Mouse (Mus musculus) CD8-positive naive resting alpha-beta T cell, adult 57 days (primary cell): ENCODE results near the gene Lancl3. TPM values are rescaled to one million over a fixed set of nuclear protein-coding genes. Genes with fewer than 3 reads are reported as not detected.

Source experiments
- total RNA-seq: library from RNA; stranded (reverse); gene quantifications from one replicate; pipeline ENCODE4 v1.2.4, GENCODE M21; 2023

Gene Lancl3
- total RNA-seq, result not detected

GRCm38 (mm10) chrX:9199761-9200371 lies at the start of gene Lancl3:
TSS of gene Lancl3 (plus strand) at chrX:9199902.

GRCm38 (mm10) chrX:9256766-9257165 lies 57.1 kb downstream of the Lancl3 start, which contains the start of gene Gm14862:
TSS of gene Gm14862 (minus strand) at chrX:9256899.

DNA sequence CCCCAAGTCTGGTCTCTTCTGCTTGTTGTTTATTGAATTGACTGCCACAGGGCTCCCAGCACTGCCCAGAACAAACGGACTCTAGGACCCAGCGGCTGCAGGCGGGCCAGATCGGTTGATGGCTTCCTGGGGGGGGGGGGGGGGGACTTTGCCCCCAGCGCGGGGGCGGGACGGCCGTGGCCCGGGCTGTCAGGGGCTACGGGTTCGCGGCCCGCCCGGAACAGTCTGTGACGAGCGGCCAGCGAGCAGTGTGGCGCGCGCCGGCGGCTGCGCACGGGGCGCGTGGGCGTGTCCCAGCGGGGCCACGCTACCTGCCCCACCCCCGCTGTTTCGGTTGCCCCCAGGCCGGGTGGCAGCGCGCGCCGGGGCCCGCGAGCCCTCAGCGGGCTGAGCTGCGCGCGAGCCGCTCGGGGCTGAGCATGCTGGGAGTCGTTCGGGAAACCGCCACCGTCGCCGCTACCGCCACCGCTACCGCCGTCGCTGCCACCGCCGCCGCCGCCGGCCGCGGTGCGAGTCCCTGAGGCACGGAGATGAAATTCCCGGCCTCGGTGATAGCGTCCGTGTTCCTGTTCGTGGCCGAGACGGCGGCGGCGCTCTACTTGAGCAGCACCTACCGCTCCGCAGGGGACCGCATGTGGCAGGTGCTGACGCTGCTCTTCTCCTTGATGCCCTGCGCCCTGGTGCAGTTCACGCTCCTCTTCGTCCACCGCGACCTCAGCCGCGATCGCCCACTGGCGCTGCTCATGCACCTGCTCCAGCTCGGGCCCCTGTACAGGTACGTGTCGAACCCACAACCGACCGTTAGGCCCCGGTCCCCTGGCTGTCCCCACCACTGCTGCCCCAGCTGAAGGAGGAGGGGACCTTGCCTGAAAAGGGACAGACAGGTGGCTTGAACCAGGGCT lies 73.0 kb downstream of the Lancl3 start, which contains the start of gene Xk:
TSS of gene Xk (plus strand) at position 297 of the 902 bp plus-strand sequence.

DNA sequence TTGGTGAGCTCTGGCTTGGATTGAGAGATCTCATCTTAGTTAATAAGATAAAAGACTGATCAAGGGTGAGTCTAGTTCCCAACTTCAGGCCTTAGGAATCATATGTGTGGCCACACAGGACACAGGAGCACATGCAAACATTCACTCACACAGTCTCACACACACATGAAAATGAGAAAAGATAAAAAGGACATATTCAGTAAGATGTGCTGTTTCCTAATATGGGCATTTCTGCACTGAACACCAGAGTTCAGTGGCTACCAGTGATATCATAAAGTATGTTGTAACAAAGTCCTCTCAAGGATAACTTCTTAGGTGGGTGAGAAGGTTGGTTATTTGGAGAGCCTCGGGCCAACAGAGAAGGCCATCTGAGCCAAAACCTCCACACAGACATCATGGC lies 83.8 kb downstream of the Lancl3 start, which contains the start of gene H2al1m:
TSS of gene H2al1m (plus strand) at position 301 of the 400 bp plus-strand sequence.

Other genes starting within 250 kb of the Lancl3 start
- gene Fthl17b, start 236.9 kb upstream of the Lancl3 start, total RNA-seq, result not detected
- not detected for gene Fthl17c, start 223.3 kb upstream of the Lancl3 start, total RNA-seq
- gene Fthl17d, start 213.1 kb upstream of the Lancl3 start, total RNA-seq, result not detected
- gene Fthl17e, start 166.4 kb upstream of the Lancl3 start, total RNA-seq, result not detected
- gene Fthl17f, start 136.9 kb upstream of the Lancl3 start, total RNA-seq, result not detected
- gene 4930402K13Rik, start 95.3 kb upstream of the Lancl3 start, total RNA-seq, result not detected
- gene Gm14862, start 57.0 kb downstream of the Lancl3 start, total RNA-seq, result not detected
- gene Xk, start 72.9 kb downstream of the Lancl3 start, total RNA-seq, result 0.83 TPM
- gene H2al1m, start 83.9 kb downstream of the Lancl3 start, total RNA-seq, result not detected
- gene H2al1k, start 150.7 kb downstream of the Lancl3 start, total RNA-seq, result not detected